Mouse (Mus musculus): ENCODE measurements around the gene Ldlrad3.

- TF ChIP-seq CTCF (IDR thresholded peaks at IDR 0.05; ENCODE audit: extremely low read depth, insufficient read length, insufficient replicate concordance, low read depth, low read length) (no peak), POLR2A (IDR thresholded peaks at IDR 0.05; ENCODE audit: low read depth, low read length) (no peak)
These were observed 31.9 kb downstream of the Ldlrad3 start for GRCm38 (mm10) chr2:102154328-102154727.
